Mouse (Mus musculus): ENCODE measurements around the gene Sec14l3.

Sec14l3 gene

GRCm38 (mm10) chr11:4060866-4061575 lies 3.6 kb upstream of the Sec14l3 start:
- DNase-seq (ENCODE audit: low spot score), result no peak

GRCm38 (mm10) chr11:4062523-4062922 lies 2.1 kb upstream of the Sec14l3 start:
- DNase-seq (ENCODE audit: low spot score), result no peak

GRCm38 (mm10) chr11:4062981-4063380 lies 1.7 kb upstream of the Sec14l3 start:
- DNase-seq (ENCODE audit: low spot score), result no peak

- peak; percentile 32 for DNase-seq (ENCODE audit: low spot score)
Observed at GRCm38 (mm10) chr11:4069664-4070063, 5.0 kb downstream of the Sec14l3 start.

- DNase-seq (ENCODE audit: low spot score), result no peak
Observed at GRCm38 (mm10) chr11:4076633-4077032, 12.0 kb downstream of the Sec14l3 start.

- no peak for DNase-seq (ENCODE audit: low spot score)
Observed at GRCm38 (mm10) chr11:4078267-4078933, 13.8 kb downstream of the Sec14l3 start.

- peak; percentile 67 for DNase-seq (ENCODE audit: low spot score)
Observed at GRCm38 (mm10) chr11:4080219-4080618, 15.6 kb downstream of the Sec14l3 start.

- DNase-seq (ENCODE audit: low spot score), result peak; percentile 85
Observed at GRCm38 (mm10) chr11:4083316-4084078, 18.9 kb downstream of the Sec14l3 start.

GRCm38 (mm10) chr11:4086246-4086645 lies 21.6 kb downstream of the Sec14l3 start:
- peak; percentile 21 for DNase-seq (ENCODE audit: low spot score)

GRCm38 (mm10) chr11:4087267-4087666 lies 22.6 kb downstream of the Sec14l3 start:
- DNase-seq (ENCODE audit: low spot score), result no peak

- DNase-seq (ENCODE audit: low spot score), result no peak
Observed at GRCm38 (mm10) chr11:4093459-4094377, 29.1 kb downstream of the Sec14l3 start.

- no peak for DNase-seq (ENCODE audit: low spot score)
Observed at GRCm38 (mm10) chr11:4094378-4095170, 29.9 kb downstream of the Sec14l3 start.

- peak; percentile 68 for DNase-seq (ENCODE audit: low spot score)
Observed at GRCm38 (mm10) chr11:4095171-4096053, 30.8 kb downstream of the Sec14l3 start, which contains the start of gene Mtfp1. Gene Mtfp1, minus strand, starts transcription at chr11:4095445.

GRCm38 (mm10) chr11:4096054-4096984 lies 31.7 kb downstream of the Sec14l3 start:
- DNase-seq (ENCODE audit: low spot score), result peak; percentile 100

- no peak for DNase-seq (ENCODE audit: low spot score)
Observed at GRCm38 (mm10) chr11:4097091-4097621, 32.5 kb downstream of the Sec14l3 start.

GRCm38 (mm10) chr11:4098120-4098519 lies 33.5 kb downstream of the Sec14l3 start:
- DNase-seq (ENCODE audit: low spot score), result no peak

- DNase-seq (ENCODE audit: low spot score), result no peak
Observed at GRCm38 (mm10) chr11:4098816-4099215, 34.2 kb downstream of the Sec14l3 start.

GRCm38 (mm10) chr11:4099447-4099846 lies 34.8 kb downstream of the Sec14l3 start:
- DNase-seq (ENCODE audit: low spot score), result no peak
